In genomic region chr5:147063215-147063661, GRCm38 (mm10) we compare ENCODE assay signal across 15 mouse cellular contexts. TPM values are rescaled to one million over a fixed set of nuclear protein-coding genes. Genes with fewer than 3 reads are reported as not detected.
DNase-seq lines count a peak whose midpoint lies in the region; ATAC-seq lines count a peak whose summit lies in the region.
"Had no signal": no experiment of that assay in that cellular context is flagged by ENCODE, and none has a peak within 500 bp of the region (broad histone marks: within the 10 kb centered on the region; RNA-seq: fewer than 3 reads in every experiment).

No protein-coding gene starts in this region.

- 36% methylated on average over 8 of the region's 8 CpGs for WGBS in heart, embryonic 13.5 days
- 82% methylated on average over 8 of the region's 8 CpGs for WGBS in forebrain, embryonic 13.5 days

- no peaks in the 10 kb centered on the region for H3K27me3 ChIP-seq in heart, embryonic 13.5 days (replicated peaks)
- H3K27me3 ChIP-seq in forebrain, embryonic 13.5 days, result no peaks in the 10 kb centered on the region
- H3K27me3 ChIP-seq: midbrain, embryonic 15.5 days had no signal

- intact Hi-C loops in heart, postnatal 36 days (cut with DNase I), result no loop called here

- DNase-seq in heart, postnatal 36 days, result no peak
- DNase-seq in 3T3-L1 (ENCODE audit: low read depth, low spot score), result peak; percentile 71
- peak; percentile 88 for DNase-seq in CD4-positive helper T cell, adult 2 months (ENCODE audit: low read depth, low spot score)
- DNase-seq in embryo, embryonic 11 days, result no peak
- DNase-seq: cerebellum, adult 2 months; gastrocnemius, postnatal 36 days; kidney, postnatal 4 days; lung, postnatal 4 days; right cerebral cortex, postnatal 14 days; thymus, postnatal 4 days had no signal

- no peak overlapping the region for H3K4me3 ChIP-seq in heart, embryonic 13.5 days
- no peak overlapping the region for H3K4me3 ChIP-seq in brown adipose tissue, adult 24 weeks (ENCODE audit: insufficient read depth, low read depth, low read length)
- no peak overlapping the region for H3K4me3 ChIP-seq in forebrain, embryonic 13.5 days
- H3K4me3 ChIP-seq: midbrain, embryonic 15.5 days had no signal

- peak overlapping the region; percentile 35 for H3K4me2 ChIP-seq in heart, embryonic 13.5 days
- H3K4me2 ChIP-seq in forebrain, embryonic 13.5 days, result no peak overlapping the region
- H3K4me2 ChIP-seq: midbrain, embryonic 15.5 days had no signal

- H3K9ac ChIP-seq in heart, embryonic 13.5 days, result no peak overlapping the region
- H3K9ac ChIP-seq in forebrain, embryonic 13.5 days, result no peak overlapping the region
- H3K9ac ChIP-seq: midbrain, embryonic 15.5 days had no signal

- H3K27ac ChIP-seq in heart, embryonic 13.5 days (replicated peaks), result peak overlapping the region; percentile 21; the same call in 1 of the 2 replicates
- H3K27ac ChIP-seq in brown adipose tissue, adult 24 weeks (replicated peaks; ENCODE audit: low read depth, low read length), result peak overlapping the region; percentile 46; the same call in 1 of the 2 replicates
- H3K27ac ChIP-seq in forebrain, embryonic 13.5 days, result no peak overlapping the region
- H3K27ac ChIP-seq: midbrain, embryonic 15.5 days had no signal

- ATAC-seq in heart, embryonic 13.5 days (ENCODE audit: extremely low read depth, insufficient number of reproducible peaks, low FRiP score, low TSS enrichment), result no peak
- ATAC-seq in forebrain, embryonic 13.5 days, result no peak
- ATAC-seq: forebrain, embryonic 14.5 days; midbrain, embryonic 15.5 days had no signal

- no peaks in the 10 kb centered on the region for H3K9me3 ChIP-seq in heart, embryonic 13.5 days
- H3K9me3 ChIP-seq in forebrain, embryonic 13.5 days (replicated peaks), result no peaks in the 10 kb centered on the region
- H3K9me3 ChIP-seq: midbrain, embryonic 15.5 days had no signal

- no peaks in the 10 kb centered on the region for H3K36me3 ChIP-seq in heart, embryonic 13.5 days
- no peaks in the 10 kb centered on the region for H3K36me3 ChIP-seq in forebrain, embryonic 13.5 days (ENCODE audit: poor library complexity, severe bottlenecking)
- H3K36me3 ChIP-seq: midbrain, embryonic 15.5 days had no signal

- H3K4me1 ChIP-seq in heart, embryonic 13.5 days, result peaks cover 44% of the 10 kb centered on the region
- H3K4me1 ChIP-seq in brown adipose tissue, adult 24 weeks (ENCODE audit: control insufficient read depth, insufficient read depth, insufficient read length, low read length), result peaks cover 34% of the 10 kb centered on the region
- H3K4me1 ChIP-seq in forebrain, embryonic 13.5 days, result no peaks in the 10 kb centered on the region
- H3K4me1 ChIP-seq: midbrain, embryonic 15.5 days had no signal

RNA-seq across cellular contexts. Expression of gene Lnx2, which starts 13.1 kb away (rescaled TPM):
- polyA plus RNA-seq in heart, embryonic 13.5 days (2015; fragmentation: Nextera tagmentation; extraction: Ambion mirVana), result 10.3 and 10.8 TPM in 2 replicates
- total RNA-seq in heart, postnatal 36 days (2021), result 10 to 100 TPM in 1 of 2 experiments, 1 to 10 TPM in 1; 10.0 to 10.8 TPM
- 6.6 and 7.0 TPM in 2 replicates for polyA plus RNA-seq in brown adipose tissue, adult 24 weeks (2012; ENCODE audit: insufficient read depth, insufficient read length, missing spikeins)
- polyA plus RNA-seq in forebrain, embryonic 13.5 days (2015; fragmentation: Nextera tagmentation; extraction: Ambion mirVana), result 4.7 and 5.6 TPM in 2 replicates

RNA-seq across cellular contexts. Expression of gene Polr1d, which starts 13.6 kb away (rescaled TPM):
- 90.1 and 98.2 TPM in 2 replicates for polyA plus RNA-seq in heart, embryonic 13.5 days (2015; fragmentation: Nextera tagmentation; extraction: Ambion mirVana)
- 10 to 100 TPM; 69.4 to 72.8 TPM for total RNA-seq in heart, postnatal 36 days (2021)
- polyA plus RNA-seq in brown adipose tissue, adult 24 weeks (2012; ENCODE audit: insufficient read depth, insufficient read length, missing spikeins), result 203 and 223 TPM in 2 replicates
- polyA plus RNA-seq in forebrain, embryonic 13.5 days (2015; fragmentation: Nextera tagmentation; extraction: Ambion mirVana), result 105 and 118 TPM in 2 replicates

Comparison
In these comparisons a context has a peak if more than half of its experiments do, and no peak if none do; other contexts are left out.
1. DNase-seq: peak in 3T3-L1 (single experiment) and CD4-positive helper T cell, adult 2 months (single experiment); none in heart, postnatal 36 days (0 of 2) and embryo, embryonic 11 days (single experiment).